In the genomic region with DNA sequence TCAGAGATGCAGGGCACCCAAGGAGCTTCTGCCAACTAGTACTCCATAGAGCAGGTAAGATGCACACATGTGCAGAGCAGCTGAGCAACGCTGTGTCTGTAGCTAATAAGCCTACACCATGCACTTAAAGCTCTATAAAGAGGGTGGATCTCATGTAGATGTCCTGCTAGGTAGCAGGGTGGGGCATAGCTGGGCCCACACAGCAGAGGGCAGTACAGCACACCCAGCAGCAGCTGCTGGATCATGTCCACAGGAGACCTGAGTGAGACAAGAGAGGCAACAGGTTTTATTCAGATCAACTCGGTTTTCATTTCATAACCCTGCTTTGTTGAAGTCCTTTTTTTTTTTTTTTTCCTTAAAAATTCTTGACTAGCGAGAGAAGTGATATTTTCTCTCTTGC, we compare ENCODE assay signal across 11 mouse cellular contexts.
DNase-seq lines count a peak whose midpoint lies in the region; ATAC-seq and TF ChIP-seq lines count a peak whose summit lies in the region.
"Had no signal": no experiment of that assay in that cellular context is flagged by ENCODE, and none has a peak within 500 bp of the region (broad histone marks: within the 10 kb centered on the region; RNA-seq: fewer than 3 reads in every experiment).

No protein-coding gene starts in this region.

- DNase-seq in hindbrain, postnatal 0 days (ENCODE audit: low spot score): no peak
- no peak for DNase-seq in hindbrain, embryonic 11.5 days (ENCODE audit: low spot score)
- peak; percentile 11 for DNase-seq in urinary bladder, postnatal 14 days (ENCODE audit: low spot score)
- no peak for DNase-seq in urinary bladder, adult 2 months (ENCODE audit: low spot score)
- peak; percentile 48 for DNase-seq in testis, postnatal 10 days (ENCODE audit: low spot score)
- DNase-seq in left cerebral cortex, postnatal 36 days (ENCODE audit: low spot score in 2 of 2): no peak
- DNase-seq: thymus, postnatal 25 days had no signal

- H3K36me3 ChIP-seq in hindbrain, postnatal 0 days (ENCODE audit: insufficient read depth, low read length): no peaks in the 10 kb centered on the region
- H3K36me3 ChIP-seq in hindbrain, embryonic 11.5 days (ENCODE audit: control insufficient read depth, insufficient read depth, low read length): no peaks in the 10 kb centered on the region
- no peaks in the 10 kb centered on the region for H3K36me3 ChIP-seq in heart, embryonic 16.5 days (ENCODE audit: control insufficient read depth, insufficient read depth)
- H3K36me3 ChIP-seq: hindbrain, embryonic 13.5 days; limb, embryonic 15.5 days had no signal

- intact Hi-C loops in left cerebral cortex, postnatal 36 days (cut with DNase I): no loop called here

- H3K4me3 ChIP-seq in hindbrain, postnatal 0 days (ENCODE audit: low read length): no peak overlapping the region
- no peak overlapping the region for H3K4me3 ChIP-seq in hindbrain, embryonic 11.5 days (ENCODE audit: low read depth, low read length)
- H3K4me3 ChIP-seq in heart, embryonic 16.5 days (ENCODE audit: low read length): no peak overlapping the region
- H3K4me3 ChIP-seq: hindbrain, embryonic 13.5 days; limb, embryonic 15.5 days had no signal

- TF ChIP-seq CTCF in hindbrain, postnatal 0 days (IDR thresholded peaks at IDR 0.05; ENCODE audit: low read depth): peak; percentile 45

- H3K4me2 ChIP-seq in hindbrain, postnatal 0 days (ENCODE audit: low read depth, low read length): no peak overlapping the region
- no peak overlapping the region for H3K4me2 ChIP-seq in hindbrain, embryonic 11.5 days (replicated peaks; ENCODE audit: low read depth, low read length)
- no peak overlapping the region for H3K4me2 ChIP-seq in heart, embryonic 16.5 days (ENCODE audit: low read depth, low read length)
- H3K4me2 ChIP-seq: hindbrain, embryonic 13.5 days; limb, embryonic 15.5 days had no signal

- no peak overlapping the region for H3K9ac ChIP-seq in hindbrain, postnatal 0 days (replicated peaks; ENCODE audit: low read length)
- no peak overlapping the region for H3K9ac ChIP-seq in hindbrain, embryonic 11.5 days (ENCODE audit: low read depth, low read length)
- no peak overlapping the region for H3K9ac ChIP-seq in heart, embryonic 16.5 days (ENCODE audit: low read length)
- H3K9ac ChIP-seq: hindbrain, embryonic 13.5 days; limb, embryonic 15.5 days had no signal

- no peak overlapping the region for H3K27ac ChIP-seq in hindbrain, postnatal 0 days
- H3K27ac ChIP-seq in hindbrain, embryonic 11.5 days (ENCODE audit: low read depth, low read length): no peak overlapping the region
- H3K27ac ChIP-seq in heart, embryonic 16.5 days (ENCODE audit: low read length): no peak overlapping the region
- H3K27ac ChIP-seq: hindbrain, embryonic 13.5 days; limb, embryonic 15.5 days had no signal

- 58% methylated on average over 3 of the region's 3 CpGs for WGBS in hindbrain, postnatal 0 days
- 65% methylated on average over 3 of the region's 3 CpGs for WGBS in hindbrain, embryonic 11.5 days
- 42% methylated on average over 3 of the region's 3 CpGs for WGBS in heart, embryonic 16.5 days

- no peaks in the 10 kb centered on the region for H3K27me3 ChIP-seq in hindbrain, postnatal 0 days (ENCODE audit: insufficient read depth, low read length)
- H3K27me3 ChIP-seq in hindbrain, embryonic 11.5 days (ENCODE audit: control insufficient read depth, insufficient read depth, low read length): no peaks in the 10 kb centered on the region
- H3K27me3 ChIP-seq in heart, embryonic 16.5 days (ENCODE audit: control insufficient read depth, insufficient read depth, low read length): no peaks in the 10 kb centered on the region
- H3K27me3 ChIP-seq: hindbrain, embryonic 13.5 days; limb, embryonic 15.5 days had no signal

- no peaks in the 10 kb centered on the region for H3K9me3 ChIP-seq in hindbrain, postnatal 0 days (ENCODE audit: low read length)
- H3K9me3 ChIP-seq in hindbrain, embryonic 11.5 days (ENCODE audit: control insufficient read depth, low read length): no peaks in the 10 kb centered on the region
- no peaks in the 10 kb centered on the region for H3K9me3 ChIP-seq in heart, embryonic 16.5 days (replicated peaks; ENCODE audit: control insufficient read depth, low read length)
- H3K9me3 ChIP-seq: hindbrain, embryonic 13.5 days; limb, embryonic 15.5 days had no signal

- ATAC-seq in hindbrain, postnatal 0 days: no peak
- ATAC-seq in hindbrain, embryonic 11.5 days (ENCODE audit: low FRiP score): no peak
- ATAC-seq in heart, embryonic 16.5 days (replicated peaks; ENCODE audit: extremely low read depth, insufficient read depth, low FRiP score): peak; percentile 75
- no peak for ATAC-seq in erythroblast, adult 5-6 weeks (replicated peaks; ENCODE audit: low FRiP score, poor library complexity, severe bottlenecking)

- H3K4me1 ChIP-seq in hindbrain, postnatal 0 days (ENCODE audit: insufficient read depth, low read length): no peaks in the 10 kb centered on the region
- H3K4me1 ChIP-seq in hindbrain, embryonic 11.5 days (replicated peaks; ENCODE audit: control insufficient read depth, insufficient read depth, low read length): no peaks in the 10 kb centered on the region
- no peaks in the 10 kb centered on the region for H3K4me1 ChIP-seq in heart, embryonic 16.5 days (ENCODE audit: control insufficient read depth, insufficient read depth, low read length)
- H3K4me1 ChIP-seq: hindbrain, embryonic 13.5 days; limb, embryonic 15.5 days had no signal

Comparison
In these comparisons a context has a peak if more than half of its experiments do, and no peak if none do; other contexts are left out.
1. DNase-seq: peak in urinary bladder, postnatal 14 days (single experiment) and testis, postnatal 10 days (single experiment); none in hindbrain, postnatal 0 days (single experiment), hindbrain, embryonic 11.5 days (single experiment), urinary bladder, adult 2 months (single experiment) and left cerebral cortex, postnatal 36 days (0 of 2).